Mouse (Mus musculus) gastrocnemius, adult 8-10 months (tissue): Measurements from ENCODE around the gene Sertad2. TPM values are rescaled to one million over a fixed set of nuclear protein-coding genes. Genes with fewer than 3 reads are reported as not detected.

Experiments used
- DNase-seq, 2 experiments: peaks; one replicate each; pipeline ENCODE4 v3.0.0; 2022; ENCODE audit warnings: low spot score in 2 of 2
- total RNA-seq, 4 experiments: library from RNA; stranded (reverse); gene quantifications; 2 replicates each; pipeline ENCODE4 v1.2.4; 2022

The Sertad2 gene
- total RNA-seq = 10 to 100 TPM; 11.8 to 13.3 (median 12.6) TPM

DNA sequence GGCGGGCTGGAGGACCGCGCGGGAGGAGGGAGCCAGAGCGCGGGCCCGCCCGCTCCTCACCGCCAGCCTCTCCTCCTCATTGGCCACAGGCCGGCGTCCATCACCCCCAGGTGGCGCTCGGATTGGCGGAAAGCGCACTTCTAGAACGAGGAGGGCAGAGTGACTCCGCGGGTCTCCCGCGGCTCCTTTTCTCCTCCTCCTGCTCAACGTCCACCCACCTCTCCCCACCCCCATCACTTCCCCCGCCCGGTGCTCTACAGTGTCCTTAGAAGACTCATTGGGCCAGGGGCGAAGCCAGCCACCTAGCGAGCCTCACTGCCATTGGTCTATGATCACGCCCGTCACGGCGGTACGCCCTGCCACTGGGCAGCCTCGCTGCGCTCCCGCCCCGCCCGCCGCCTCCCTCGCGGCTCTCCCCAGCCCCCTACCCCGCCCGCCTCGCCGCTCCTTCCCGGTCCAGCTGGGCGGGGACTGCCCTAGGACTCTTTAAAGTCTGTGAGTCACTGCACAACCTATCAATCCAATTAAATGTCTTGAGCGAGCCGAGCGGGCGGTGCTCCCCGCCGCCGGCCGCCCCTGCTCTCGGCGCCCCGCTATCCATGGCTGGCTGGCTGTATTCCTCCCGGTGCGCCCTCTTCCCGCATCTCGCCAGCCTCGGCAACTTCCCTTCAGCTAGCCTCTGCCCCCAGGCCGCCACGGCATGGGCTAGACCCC, at the start of gene Sertad2:
Gene Sertad2 (plus strand): TSS at position 515 of the 714 bp plus-strand sequence.
- peak; percentile 98 to 99 for DNase-seq

DNA sequence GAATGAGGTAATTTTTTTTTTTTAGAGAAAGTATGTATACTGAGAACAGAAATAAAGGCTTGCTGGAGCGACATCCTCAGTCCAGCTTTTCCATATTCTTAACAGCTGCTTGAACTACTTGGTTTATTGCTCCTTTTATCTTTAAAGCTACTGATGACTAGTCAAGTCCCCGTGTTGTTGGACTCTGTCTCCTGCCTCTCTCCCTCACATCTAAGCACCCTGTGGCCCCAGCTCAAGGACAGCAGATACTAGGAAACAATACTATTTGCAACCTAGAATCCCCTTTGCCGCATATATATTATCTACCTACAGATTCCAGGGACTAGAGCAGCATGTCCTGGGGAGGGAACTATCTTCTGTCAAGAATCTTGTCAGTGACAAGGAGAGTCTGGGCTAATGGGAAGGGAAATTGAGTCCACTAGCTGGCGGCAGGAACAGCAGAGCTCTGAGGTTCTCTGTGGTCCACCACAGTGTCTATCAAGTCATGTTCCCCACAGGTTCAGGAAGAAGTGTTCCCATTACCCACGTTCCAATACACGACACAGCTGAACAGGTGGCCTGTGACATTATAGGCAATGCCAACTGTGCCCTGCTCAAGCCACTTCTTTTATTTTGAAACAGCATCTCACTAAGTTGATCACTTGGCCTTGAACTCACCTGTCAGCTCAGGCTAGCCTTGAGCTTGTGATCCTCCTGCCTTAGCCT, 49.0 kb upstream of the Sertad2 start:
- no peak for DNase-seq

DNA sequence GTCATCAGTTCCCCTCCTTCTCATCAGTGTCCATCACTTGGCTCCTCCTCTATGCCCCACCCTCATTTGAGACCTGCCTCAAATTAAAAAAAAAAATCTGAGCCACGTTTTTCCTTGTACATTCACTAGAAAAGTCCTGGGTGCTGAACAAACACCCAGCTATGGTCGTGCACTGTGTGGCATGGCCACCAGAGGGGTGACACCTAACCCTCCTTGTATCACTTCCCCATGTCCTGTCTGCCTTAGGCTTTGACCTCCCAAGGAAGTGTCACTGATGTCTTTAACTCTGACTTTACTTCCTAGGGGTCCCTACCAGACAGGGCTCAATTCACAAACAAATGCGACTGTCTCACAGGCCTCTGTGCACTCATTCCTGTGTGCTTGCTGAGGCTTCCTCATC, 42.5 kb upstream of the Sertad2 start:
- no peak for DNase-seq

DNA sequence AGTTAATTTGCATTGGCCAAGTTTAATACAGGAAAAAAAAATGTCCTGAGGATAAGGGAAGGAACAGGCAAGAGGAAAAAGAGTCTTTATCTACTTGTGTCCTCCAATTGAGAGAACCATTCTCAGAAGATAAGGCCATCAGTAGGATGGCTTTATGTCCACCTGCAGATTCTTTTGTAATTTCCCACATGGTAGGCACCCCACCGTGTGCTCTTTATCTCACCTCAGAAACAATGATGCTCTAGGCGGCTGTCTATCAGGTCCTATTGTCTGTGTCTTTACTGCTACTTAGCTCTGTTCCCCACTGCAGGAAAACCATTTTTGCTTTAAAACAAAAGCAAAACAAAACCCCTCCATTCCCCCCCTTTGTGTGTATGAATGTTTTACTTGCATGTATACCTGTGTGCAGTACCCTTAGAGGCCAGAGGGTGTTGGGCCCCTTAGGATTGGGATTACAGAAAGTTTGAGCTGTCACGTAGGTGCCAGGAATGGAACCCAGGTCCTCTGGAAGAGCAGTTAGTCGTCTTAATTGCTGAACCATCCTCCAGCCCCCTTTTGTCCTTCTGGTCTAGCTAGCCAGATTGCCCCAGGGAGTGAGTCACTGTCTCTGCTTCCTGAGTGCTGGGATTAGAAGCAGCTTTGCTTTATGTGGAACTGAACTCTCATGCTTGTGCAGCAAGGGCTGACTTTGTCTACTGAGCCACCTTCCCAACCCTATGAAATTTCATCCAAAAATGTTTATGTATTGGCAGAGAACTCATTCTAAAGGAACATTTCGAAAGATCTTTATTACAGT, 41.7 kb upstream of the Sertad2 start:
- no peak for DNase-seq

DNA sequence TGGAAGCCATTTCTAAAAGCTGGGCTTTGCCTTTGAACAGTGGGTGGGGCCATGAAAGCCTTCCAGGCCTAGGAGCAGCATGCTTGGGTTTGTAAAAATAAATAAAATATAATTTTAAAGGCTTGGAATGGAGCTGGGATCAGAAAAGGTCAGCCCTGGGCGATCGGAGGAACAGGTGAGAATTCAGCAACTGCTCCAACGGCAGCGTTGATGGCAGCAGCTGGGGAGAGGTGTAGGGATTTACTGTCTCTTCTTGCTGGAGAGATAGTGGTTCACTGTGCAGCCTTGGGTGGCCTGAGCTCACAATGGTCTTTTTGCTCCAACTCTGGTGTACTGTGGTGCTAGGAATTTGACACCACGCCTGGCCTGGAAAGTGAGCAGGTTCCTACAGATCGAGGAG, 29.5 kb upstream of the Sertad2 start:
- DNase-seq = no peak

DNA sequence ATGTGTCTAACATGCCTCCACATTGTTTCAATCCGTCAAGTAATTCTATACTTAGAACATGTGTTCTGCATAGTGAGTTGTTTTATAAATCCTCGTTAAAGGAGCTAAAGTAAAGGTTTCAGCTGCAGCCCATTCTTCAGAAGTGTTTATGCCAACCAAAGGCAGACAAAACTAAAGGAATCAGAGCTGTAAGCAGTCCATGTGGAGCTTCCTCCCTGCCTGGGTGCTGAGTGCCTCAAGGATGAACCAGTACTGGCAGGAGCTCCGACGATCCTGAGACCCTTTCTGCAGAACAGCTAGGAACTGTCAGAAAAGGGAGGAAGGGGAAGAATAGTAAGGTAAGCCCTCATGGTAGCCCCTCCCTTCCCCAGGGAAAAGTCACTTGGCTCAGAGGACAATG, 28.3 kb upstream of the Sertad2 start:
- DNase-seq = no peak

DNA sequence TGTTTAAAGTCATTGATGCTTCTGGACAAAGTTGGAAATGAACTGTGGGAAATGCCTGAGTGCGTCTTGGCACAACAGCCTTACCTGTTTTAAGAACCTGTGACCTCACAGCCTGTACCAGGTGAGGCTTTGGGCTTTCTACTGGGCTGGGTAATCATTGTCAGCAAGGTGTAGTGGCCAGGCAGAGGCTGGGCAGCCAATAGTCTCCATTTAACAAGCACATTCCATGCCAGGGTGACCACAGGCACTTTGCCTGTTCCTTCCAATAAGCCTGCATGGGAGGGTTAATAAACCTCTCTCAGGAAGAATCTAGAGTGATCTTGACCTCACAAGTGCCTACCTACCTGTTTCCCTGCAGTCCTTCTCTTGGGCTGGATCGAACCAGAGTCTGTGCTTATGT, 21.7 kb upstream of the Sertad2 start:
- DNase-seq = no peak

DNA sequence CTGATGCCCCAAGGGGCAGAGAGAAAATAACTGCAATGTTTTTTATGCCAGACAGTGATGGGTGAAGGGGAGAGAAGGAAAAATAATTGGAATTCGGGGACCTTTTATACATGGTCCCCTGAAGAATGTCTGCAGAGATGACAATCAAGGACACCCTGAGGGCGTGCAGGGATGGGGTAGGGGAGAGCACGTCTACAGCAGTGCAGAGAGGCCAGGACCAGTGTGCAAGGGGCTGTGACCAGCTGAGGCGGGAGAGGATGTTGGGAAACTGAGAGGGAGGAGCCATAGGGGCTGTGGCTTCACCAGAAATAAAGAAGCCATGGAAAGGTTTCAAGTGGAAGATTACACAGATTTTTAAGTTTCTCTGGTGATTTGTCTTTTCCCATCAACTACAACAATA, 20.3 kb upstream of the Sertad2 start:
- DNase-seq = no peak

DNA sequence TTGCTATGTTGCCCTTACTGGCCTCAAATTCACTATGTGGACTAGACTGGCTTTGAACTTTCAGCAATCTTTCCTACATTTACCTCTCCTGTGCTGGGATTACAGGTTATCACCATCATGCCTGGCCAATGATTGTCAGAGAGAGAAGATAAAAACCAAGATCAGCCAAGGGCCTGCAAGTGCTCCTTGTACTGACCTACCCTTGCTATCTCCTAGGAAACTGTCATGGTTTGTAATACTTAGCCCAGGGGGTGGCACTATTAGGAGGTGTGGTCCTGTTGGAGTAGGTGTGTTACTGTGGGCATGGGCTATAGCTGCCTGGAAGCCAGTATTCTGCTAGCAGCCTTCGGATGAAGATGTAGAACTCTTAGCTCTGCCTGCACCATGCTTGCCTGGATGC, 18.6 kb upstream of the Sertad2 start:
- no peak for DNase-seq

DNA sequence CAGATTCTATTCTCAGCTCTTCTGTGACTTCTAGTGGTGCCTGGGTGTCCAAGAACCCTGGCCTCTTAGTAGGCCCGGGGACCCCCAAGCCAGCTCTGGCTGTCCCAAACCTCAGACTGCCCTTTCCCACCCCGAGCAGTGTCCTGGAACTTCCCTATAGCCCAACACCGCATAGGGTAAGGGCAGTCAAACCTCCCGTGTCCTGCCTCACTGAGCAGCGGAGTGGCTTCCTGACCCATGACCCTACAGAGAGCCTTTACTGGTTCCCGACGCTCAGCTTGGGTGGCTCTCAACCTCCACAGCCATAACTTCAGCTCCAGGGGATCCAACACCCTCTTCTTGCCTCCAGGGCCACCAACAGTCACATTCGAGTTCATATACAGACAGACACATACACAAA, 17.1 kb upstream of the Sertad2 start:
- no peak for DNase-seq

DNA sequence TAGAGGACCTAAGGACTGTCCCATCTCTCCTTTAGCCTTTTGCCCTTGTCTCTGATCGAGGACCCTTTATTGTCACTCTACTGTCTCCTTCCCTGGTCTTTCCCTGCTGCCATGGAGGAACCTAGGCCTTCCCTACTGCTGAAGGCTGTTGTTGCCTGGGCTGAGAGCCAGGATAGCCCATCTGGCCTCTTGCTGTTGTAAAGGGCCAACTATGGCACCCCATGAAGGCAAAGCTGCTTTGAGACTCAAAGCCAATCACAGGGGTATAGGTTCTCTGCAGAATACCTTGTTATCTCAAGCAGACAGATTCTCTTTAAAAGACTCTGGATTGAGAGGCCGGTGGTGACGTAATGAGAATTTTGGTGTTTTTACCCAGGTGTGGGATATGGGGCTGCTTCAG, 15.2 kb upstream of the Sertad2 start:
- no peak for DNase-seq

DNA sequence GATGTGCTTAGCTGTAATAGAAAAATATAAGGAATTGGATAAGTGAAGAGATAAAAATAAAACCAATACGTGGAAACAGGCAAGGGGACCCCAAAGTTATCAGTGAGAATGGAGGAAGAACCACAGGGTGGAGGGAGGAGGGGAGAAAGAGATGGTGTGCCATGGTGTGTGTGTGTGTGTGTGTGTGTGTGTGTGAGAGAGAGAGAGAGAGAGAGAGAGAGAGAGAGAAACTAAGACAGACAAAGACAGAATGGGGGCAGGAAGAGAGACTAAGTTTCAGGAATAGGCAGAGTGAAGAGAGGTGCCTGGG, 11.4 kb upstream of the Sertad2 start:
- no peak for DNase-seq

DNA sequence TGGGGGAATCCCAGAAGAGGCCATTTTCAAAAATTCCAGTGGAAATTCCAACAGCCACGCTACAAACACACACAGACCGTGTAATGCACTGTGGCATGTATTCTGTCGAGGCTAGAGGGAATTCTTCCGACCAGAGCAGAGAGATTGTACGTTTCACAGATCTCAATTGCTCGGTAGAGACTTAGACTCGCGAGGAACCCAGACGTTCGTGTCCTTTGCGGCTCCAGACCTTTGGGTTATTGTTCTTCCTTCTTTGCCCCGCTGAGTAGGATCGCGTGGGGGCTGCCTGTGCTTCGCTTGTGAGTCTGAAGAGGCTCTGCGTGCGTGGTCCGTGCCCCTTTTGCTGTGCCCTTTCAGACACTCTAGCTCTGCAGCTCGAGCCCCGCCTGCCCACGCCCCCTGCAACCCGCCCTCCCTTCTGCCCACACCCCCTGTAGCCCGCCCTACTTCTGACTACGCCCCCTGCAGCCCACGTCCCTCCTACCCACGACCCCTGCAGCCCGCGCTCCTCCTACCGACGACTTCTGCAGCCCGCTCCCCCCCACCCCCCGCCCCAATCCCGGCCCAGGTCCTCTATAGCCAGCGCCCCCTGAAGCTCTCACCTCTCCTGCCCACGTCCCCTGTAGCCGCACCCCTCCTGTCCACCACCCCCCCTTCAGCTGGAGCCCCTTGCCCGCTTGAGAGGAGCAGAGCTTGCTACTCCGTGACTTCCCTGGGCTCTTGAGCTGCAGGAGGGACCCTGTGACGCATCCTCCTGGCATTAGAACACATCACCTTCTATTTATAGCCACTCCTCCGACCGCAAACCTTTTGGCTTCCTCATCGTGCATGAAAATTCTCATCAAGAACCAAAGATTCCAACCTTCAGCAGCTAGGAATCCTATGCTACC, 10.8 kb upstream of the Sertad2 start:
- DNase-seq = peak; percentile 41 to 44

DNA sequence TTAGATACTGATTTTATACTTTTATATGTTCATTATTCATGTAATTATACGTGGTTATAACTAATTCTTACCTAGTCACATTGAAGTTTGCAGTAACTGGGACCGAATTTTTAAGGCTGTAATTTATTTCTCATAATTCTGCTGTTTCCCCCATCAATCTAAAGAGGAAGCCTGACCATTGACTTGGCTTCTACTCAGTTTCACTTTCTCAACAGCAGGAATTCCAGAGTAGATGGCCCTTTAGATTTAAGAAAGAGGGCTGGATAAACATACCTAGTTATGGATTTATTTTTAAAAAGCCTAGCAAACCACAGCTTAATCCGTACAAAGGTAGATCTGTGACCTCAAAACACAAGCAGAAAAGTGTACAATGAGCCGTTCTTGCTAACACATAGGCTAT, 9.8 kb upstream of the Sertad2 start:
- DNase-seq = no peak

DNA sequence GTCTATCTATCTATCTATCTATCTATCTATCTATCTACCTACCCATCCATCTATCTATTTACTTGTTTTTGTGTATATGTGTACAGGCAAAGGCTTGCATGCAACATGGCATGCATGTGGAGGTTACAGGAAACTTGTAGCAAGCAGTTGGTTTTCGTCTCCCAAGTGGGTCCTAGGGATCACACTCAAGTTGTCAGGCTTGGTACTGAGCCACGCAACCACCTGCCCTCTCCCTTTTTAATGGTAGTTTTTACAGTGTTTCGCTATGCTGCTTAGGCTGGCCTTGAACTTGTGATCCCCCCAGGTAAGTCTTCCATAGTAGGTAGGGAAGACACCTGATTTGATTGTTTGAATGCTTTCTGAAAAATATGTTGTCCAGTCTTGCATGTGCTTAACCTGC, 5.8 kb upstream of the Sertad2 start:
- DNase-seq = no peak

DNA sequence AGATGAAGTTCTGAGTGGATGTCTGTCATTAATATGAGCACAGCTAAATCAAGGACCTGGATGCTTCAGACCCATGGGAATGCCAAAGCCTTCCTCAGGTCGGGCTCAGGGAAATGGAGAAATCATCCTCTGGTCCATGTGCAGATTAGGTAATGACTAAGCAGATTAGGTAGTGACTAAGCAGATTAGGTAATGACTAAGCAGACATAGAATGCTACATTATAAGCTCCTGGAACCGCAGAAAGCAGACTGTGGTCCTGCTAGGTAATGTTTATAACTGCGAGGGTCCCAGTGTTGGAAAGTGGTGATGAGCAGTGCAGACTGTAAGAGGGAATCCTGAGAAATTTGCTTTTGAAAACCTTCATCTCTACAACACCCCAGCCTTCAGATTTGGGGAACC, 4.6 kb upstream of the Sertad2 start:
- no peak for DNase-seq

DNA sequence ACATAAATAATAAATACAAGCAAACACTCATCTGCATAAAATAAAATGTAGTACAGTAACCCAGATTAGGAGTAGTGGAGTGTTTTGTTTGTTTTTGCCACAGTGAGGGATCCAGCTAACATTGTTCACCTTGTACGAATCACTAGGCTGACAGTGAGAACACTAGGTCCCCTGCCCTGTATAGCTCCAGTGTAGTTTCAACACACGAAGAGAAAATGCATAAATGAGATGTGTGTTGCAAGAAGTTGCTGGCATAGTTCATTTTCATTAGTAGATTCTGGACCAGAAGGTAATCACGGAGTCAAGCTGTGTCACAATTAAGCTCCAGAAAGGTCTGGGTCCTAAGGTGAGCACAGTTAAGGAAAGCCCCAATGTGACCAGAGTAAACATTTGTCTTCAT, 1.8 kb upstream of the Sertad2 start:
- DNase-seq = no peak

DNA sequence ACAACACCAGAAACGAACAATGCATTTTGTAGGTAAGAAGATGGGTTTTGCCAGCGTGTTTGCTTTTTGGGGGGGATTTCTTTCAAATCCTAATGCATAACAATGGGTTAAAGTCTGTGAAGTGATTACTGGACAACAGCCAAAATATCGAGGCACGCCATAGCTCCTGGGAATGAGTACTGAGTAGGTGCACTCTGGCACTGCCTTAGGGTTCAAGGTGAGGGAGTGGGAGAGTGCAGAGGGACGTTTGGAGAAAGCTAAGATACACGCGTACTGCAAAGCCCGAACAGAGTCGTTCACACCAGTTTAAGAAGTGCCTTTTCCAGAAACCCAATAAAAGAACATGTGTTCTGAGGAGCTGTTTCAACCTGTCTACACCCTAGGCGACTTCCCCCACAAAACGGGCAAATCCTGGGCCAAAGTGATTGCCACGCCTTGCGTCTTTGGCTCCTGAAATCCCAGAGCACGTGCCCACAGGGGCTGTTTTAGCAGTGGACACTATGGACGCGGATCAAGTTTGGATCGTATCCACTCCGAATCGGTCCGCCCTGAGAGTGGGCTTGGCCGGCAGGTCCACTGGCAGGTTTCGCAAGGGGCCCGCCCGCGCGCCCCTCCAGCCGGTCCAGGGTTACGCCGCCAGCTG, 937 bp upstream of the Sertad2 start:
- no peak for DNase-seq

DNA sequence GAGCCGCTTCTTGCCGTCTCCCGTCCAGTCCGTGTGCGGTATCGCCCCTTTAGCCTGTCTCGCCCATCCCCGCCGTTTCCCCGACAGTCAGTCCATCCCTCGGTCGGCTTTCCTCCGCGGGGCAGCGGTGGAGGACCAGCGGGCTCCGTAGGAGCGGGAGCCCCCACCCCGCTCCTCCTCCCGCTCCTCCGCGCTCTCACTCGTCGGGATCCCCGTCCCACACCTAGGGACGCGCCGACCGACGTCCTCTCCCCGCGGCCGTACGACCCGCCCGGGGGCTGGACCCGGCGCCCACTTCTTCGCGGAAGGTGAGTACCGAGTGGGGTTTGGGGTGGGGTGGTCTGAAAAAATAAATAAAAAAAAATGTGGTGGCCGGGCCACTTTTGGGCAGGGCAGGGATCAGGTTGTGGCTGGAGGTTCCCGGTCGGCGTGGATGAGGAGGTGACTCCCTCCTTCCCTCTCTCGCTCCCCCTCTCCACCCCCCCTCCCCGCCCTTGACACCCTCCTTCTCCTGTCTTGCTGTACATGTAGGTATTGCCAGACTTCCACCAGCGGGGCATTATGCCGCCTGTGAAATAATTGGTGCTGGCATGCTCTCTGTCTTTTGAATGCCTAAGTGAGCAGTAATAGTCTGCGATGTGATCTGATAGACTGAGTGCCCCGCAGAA, 534 bp downstream of the Sertad2 start:
- DNase-seq = peak in 1 of 2 experiments; percentile 29

DNA sequence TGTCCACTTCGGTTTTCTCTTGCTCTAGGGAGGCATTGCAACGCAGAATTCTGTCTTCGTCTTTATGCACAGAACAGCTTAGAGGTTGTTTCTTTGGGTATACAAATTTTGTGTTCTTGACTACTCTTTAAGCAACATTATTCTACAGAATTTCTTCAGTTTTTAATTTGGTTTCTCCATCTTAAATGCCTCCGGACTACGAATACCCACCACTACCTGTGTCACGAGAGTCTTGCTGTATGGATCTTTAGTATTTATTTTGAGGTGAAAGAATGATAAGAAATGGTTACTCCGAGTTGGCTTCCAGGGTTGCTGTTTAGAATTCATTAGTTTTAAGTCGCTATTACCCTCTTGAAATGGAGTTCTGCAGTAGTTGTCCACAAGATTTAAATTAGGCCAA, 1.3 kb downstream of the Sertad2 start:
- no peak for DNase-seq
